Mouse (Mus musculus): ENCODE data around the gene Wdsub1. TPM values are rescaled to one million over a fixed set of nuclear protein-coding genes. Genes with fewer than 3 reads are reported as not detected.

Gene Wdsub1
- polyA plus RNA-seq, 1 experiment from 2014 or later, result 18.9 TPM

GRCm38 (mm10) chr2:59821044-59821443 is 61.3 kb downstream of the Wdsub1 start:
- Histone ChIP-seq H3K27ac (ENCODE audit: low read depth, low read length) (no peak overlapping the region), H3K9ac (ENCODE audit: low read depth, low read length) (no peak overlapping the region), H3K4me2 (ENCODE audit: low read length) (no peak overlapping the region), H3K4me1 (ENCODE audit: control insufficient read depth, insufficient read depth, low read depth, low read length) (peaks cover 6% of the 10 kb centered on the region; the same call in 1 of the 2 replicates), H3K4me3 (ENCODE audit: low read length) (no peak overlapping the region), H3K36me3 (ENCODE audit: control insufficient read depth, insufficient read depth, low read length) (no peaks in the 10 kb centered on the region), H3K9me3 (ENCODE audit: control insufficient read depth, low read length) (no peaks in the 10 kb centered on the region), H3K27me3 (replicated peaks; ENCODE audit: control insufficient read depth, insufficient read depth, low read length) (no peaks in the 10 kb centered on the region)
- 89% methylated on average over 2 of the region's 2 CpGs for WGBS
- ATAC-seq, result peak; percentile 58; the same call in 1 of the 2 replicates

- no peaks in the 10 kb centered on the region for H3K9me3 ChIP-seq (ENCODE audit: control insufficient read depth, low read length)
- H3K4me3 ChIP-seq (ENCODE audit: low read length), result no peak overlapping the region
- H3K9ac ChIP-seq (ENCODE audit: low read depth, low read length), result no peak overlapping the region
- ATAC-seq, result no peak
- H3K27ac ChIP-seq (ENCODE audit: low read depth, low read length), result no peak overlapping the region
- WGBS, result 63% methylated on average over 15 of the region's 15 CpGs
- no peak overlapping the region for H3K4me2 ChIP-seq (ENCODE audit: low read length)
- H3K4me1 ChIP-seq (ENCODE audit: control insufficient read depth, insufficient read depth, low read depth, low read length), result peaks cover 6% of the 10 kb centered on the region; the same call in 1 of the 2 replicates
- H3K36me3 ChIP-seq (ENCODE audit: control insufficient read depth, insufficient read depth, low read length), result no peaks in the 10 kb centered on the region
- H3K27me3 ChIP-seq (replicated peaks; ENCODE audit: control insufficient read depth, insufficient read depth, low read length), result no peaks in the 10 kb centered on the region
Observed at GRCm38 (mm10) chr2:59820088-59820487, 62.3 kb downstream of the Wdsub1 start.

GRCm38 (mm10) chr2:59819415-59819814 is 63.0 kb downstream of the Wdsub1 start:
- Histone ChIP-seq H3K4me1 (ENCODE audit: control insufficient read depth, insufficient read depth, low read depth, low read length) (peaks cover 6% of the 10 kb centered on the region; the same call in 1 of the 2 replicates), H3K4me3 (ENCODE audit: low read length) (no peak overlapping the region), H3K27me3 (replicated peaks; ENCODE audit: control insufficient read depth, insufficient read depth, low read length) (no peaks in the 10 kb centered on the region), H3K27ac (ENCODE audit: low read depth, low read length) (peak overlapping the region; percentile 32), H3K36me3 (ENCODE audit: control insufficient read depth, insufficient read depth, low read length) (no peaks in the 10 kb centered on the region), H3K9me3 (ENCODE audit: control insufficient read depth, low read length) (no peaks in the 10 kb centered on the region), H3K9ac (ENCODE audit: low read depth, low read length) (peak overlapping the region; percentile 7; the same call in 1 of the 2 replicates), H3K4me2 (ENCODE audit: low read length) (no peak overlapping the region)
- WGBS, result 66% methylated on average over 6 of the region's 6 CpGs
- no peak for ATAC-seq

- Histone ChIP-seq H3K36me3 (ENCODE audit: control insufficient read depth, insufficient read depth, low read length) (no peaks in the 10 kb centered on the region), H3K4me3 (ENCODE audit: low read length) (no peak overlapping the region), H3K27ac (ENCODE audit: low read depth, low read length) (no peak overlapping the region), H3K4me2 (ENCODE audit: low read length) (no peak overlapping the region), H3K9ac (ENCODE audit: low read depth, low read length) (no peak overlapping the region), H3K27me3 (replicated peaks; ENCODE audit: control insufficient read depth, insufficient read depth, low read length) (no peaks in the 10 kb centered on the region), H3K4me1 (ENCODE audit: control insufficient read depth, insufficient read depth, low read depth, low read length) (peaks cover 6% of the 10 kb centered on the region; the same call in 1 of the 2 replicates), H3K9me3 (ENCODE audit: control insufficient read depth, low read length) (no peaks in the 10 kb centered on the region)
- 97% methylated on average over 15 of the region's 15 CpGs for WGBS
- no peak; the same call in 1 of the 2 replicates for ATAC-seq
Observed at GRCm38 (mm10) chr2:59818663-59819062, 63.7 kb downstream of the Wdsub1 start.

GRCm38 (mm10) chr2:59814997-59815396 is 67.4 kb downstream of the Wdsub1 start:
- Histone ChIP-seq H3K9me3 (ENCODE audit: control insufficient read depth, low read length) (no peaks in the 10 kb centered on the region), H3K9ac (ENCODE audit: low read depth, low read length) (no peak overlapping the region), H3K36me3 (ENCODE audit: control insufficient read depth, insufficient read depth, low read length) (no peaks in the 10 kb centered on the region), H3K4me1 (ENCODE audit: control insufficient read depth, insufficient read depth, low read depth, low read length) (peaks cover 4% of the 10 kb centered on the region), H3K27me3 (replicated peaks; ENCODE audit: control insufficient read depth, insufficient read depth, low read length) (no peaks in the 10 kb centered on the region), H3K27ac (ENCODE audit: low read depth, low read length) (no peak overlapping the region), H3K4me2 (ENCODE audit: low read length) (no peak overlapping the region), H3K4me3 (ENCODE audit: low read length) (no peak overlapping the region)
- ATAC-seq, result no peak
- 88% methylated on average over 8 of the region's 8 CpGs for WGBS

GRCm38 (mm10) chr2:59813457-59813856 is 68.9 kb downstream of the Wdsub1 start:
- 60% methylated on average over 13 of the region's 13 CpGs for WGBS
- Histone ChIP-seq H3K36me3 (ENCODE audit: control insufficient read depth, insufficient read depth, low read length) (no peaks in the 10 kb centered on the region), H3K4me1 (ENCODE audit: control insufficient read depth, insufficient read depth, low read depth, low read length) (no peaks in the 10 kb centered on the region; the same call in none of the 2 replicates), H3K9me3 (ENCODE audit: control insufficient read depth, low read length) (no peaks in the 10 kb centered on the region), H3K4me2 (ENCODE audit: low read length) (no peak overlapping the region), H3K9ac (ENCODE audit: low read depth, low read length) (no peak overlapping the region), H3K4me3 (ENCODE audit: low read length) (no peak overlapping the region), H3K27ac (ENCODE audit: low read depth, low read length) (no peak overlapping the region), H3K27me3 (replicated peaks; ENCODE audit: control insufficient read depth, insufficient read depth, low read length) (no peaks in the 10 kb centered on the region)
- ATAC-seq, result peak; percentile 77; the same call in 1 of the 2 replicates

- Histone ChIP-seq H3K4me3 (ENCODE audit: low read length) (no peak overlapping the region), H3K4me1 (ENCODE audit: control insufficient read depth, insufficient read depth, low read depth, low read length) (no peaks in the 10 kb centered on the region; the same call in none of the 2 replicates), H3K9ac (ENCODE audit: low read depth, low read length) (no peak overlapping the region; the same call in 1 of the 2 replicates), H3K36me3 (ENCODE audit: control insufficient read depth, insufficient read depth, low read length) (no peaks in the 10 kb centered on the region), H3K27ac (ENCODE audit: low read depth, low read length) (peak overlapping the region; percentile 17; the same call in 1 of the 2 replicates), H3K4me2 (ENCODE audit: low read length) (no peak overlapping the region), H3K27me3 (replicated peaks; ENCODE audit: control insufficient read depth, insufficient read depth, low read length) (no peaks in the 10 kb centered on the region), H3K9me3 (ENCODE audit: control insufficient read depth, low read length) (no peaks in the 10 kb centered on the region)
- WGBS, result 90% methylated on average over 1 of the region's 1 CpGs
- ATAC-seq, result no peak
Observed at GRCm38 (mm10) chr2:59812641-59813040, 69.8 kb downstream of the Wdsub1 start.

GRCm38 (mm10) chr2:59811247-59811646 is 71.1 kb downstream of the Wdsub1 start:
- Histone ChIP-seq H3K4me2 (ENCODE audit: low read length) (no peak overlapping the region), H3K4me3 (ENCODE audit: low read length) (no peak overlapping the region), H3K27ac (ENCODE audit: low read depth, low read length) (no peak overlapping the region), H3K36me3 (ENCODE audit: control insufficient read depth, insufficient read depth, low read length) (no peaks in the 10 kb centered on the region), H3K9me3 (ENCODE audit: control insufficient read depth, low read length) (no peaks in the 10 kb centered on the region), H3K27me3 (replicated peaks; ENCODE audit: control insufficient read depth, insufficient read depth, low read length) (no peaks in the 10 kb centered on the region), H3K9ac (ENCODE audit: low read depth, low read length) (no peak overlapping the region), H3K4me1 (ENCODE audit: control insufficient read depth, insufficient read depth, low read depth, low read length) (no peaks in the 10 kb centered on the region; the same call in none of the 2 replicates)
- 28% methylated on average over 1 of the region's 1 CpGs for WGBS
- no peak for ATAC-seq

- no peaks in the 10 kb centered on the region; the same call in none of the 2 replicates for H3K4me1 ChIP-seq (ENCODE audit: control insufficient read depth, insufficient read depth, low read depth, low read length)
- no peak overlapping the region for H3K4me2 ChIP-seq (ENCODE audit: low read length)
- no peak for ATAC-seq
- no peaks in the 10 kb centered on the region for H3K36me3 ChIP-seq (ENCODE audit: control insufficient read depth, insufficient read depth, low read length)
- H3K27me3 ChIP-seq (replicated peaks; ENCODE audit: control insufficient read depth, insufficient read depth, low read length), result no peaks in the 10 kb centered on the region
- WGBS, result 75% methylated on average over 7 of the region's 7 CpGs
- H3K27ac ChIP-seq (ENCODE audit: low read depth, low read length), result 0 out of 2 replicates have a peak overlapping the region, but pooled peaks have one; percentile 18
- H3K4me3 ChIP-seq (ENCODE audit: low read length), result no peak overlapping the region
- no peaks in the 10 kb centered on the region for H3K9me3 ChIP-seq (ENCODE audit: control insufficient read depth, low read length)
- H3K9ac ChIP-seq (ENCODE audit: low read depth, low read length), result no peak overlapping the region
Observed at GRCm38 (mm10) chr2:59810039-59810438, 72.4 kb downstream of the Wdsub1 start.
